Mouse (Mus musculus) heart, embryonic 13.5 days (tissue): ENCODE data around the gene Rbfox1. TPM values are rescaled to one million over a fixed set of nuclear protein-coding genes. Genes with fewer than 3 reads are reported as not detected.

Experiments used
- ATAC-seq: fragments of 200-750 bp; cut with Nextera tagmentation; 2 replicates; pipeline ENCODE4 v1.8.0; 2017; ENCODE audit warnings: moderate TSS enrichment; ENCODE audit not compliant: insufficient number of reproducible peaks, low FRiP score, low TSS enrichment; ENCODE audit errors: extremely low read depth
- H3K27ac ChIP-seq: fragments of 300-500 bp; sonication (generic); replicated peaks from 2 replicates; pipeline ENCODE4 v1.5.1; 2015; ENCODE audit warnings: moderate library complexity, mild to moderate bottlenecking, inconsistent platforms
- H3K27me3 ChIP-seq: fragments of 300-500 bp; sonication (generic); replicated peaks from 2 replicates; pipeline ENCODE4 v1.6.1; 2015; ENCODE audit warnings: mild to moderate bottlenecking, inconsistent platforms
- H3K36me3 ChIP-seq: fragments of 300-500 bp; sonication (generic); 2 replicates; pipeline ENCODE4 v1.6.1; 2015; ENCODE audit warnings: mild to moderate bottlenecking, inconsistent platforms
- H3K4me1 ChIP-seq: fragments of 300-500 bp; sonication (generic); 2 replicates; pipeline ENCODE4 v1.6.1; 2015; ENCODE audit warnings: inconsistent platforms
- H3K4me2 ChIP-seq: fragments of 300-500 bp; sonication (generic); 2 replicates; pipeline ENCODE4 v1.6.1; 2015; ENCODE audit warnings: inconsistent platforms, mild to moderate bottlenecking, moderate library complexity
- H3K4me3 ChIP-seq: fragments of 300-500 bp; sonication (generic); 2 replicates; pipeline ENCODE4 v1.5.1; 2015; ENCODE audit warnings: moderate library complexity, mild to moderate bottlenecking, inconsistent platforms
- H3K9ac ChIP-seq: fragments of 300-500 bp; sonication (generic); 2 replicates; pipeline ENCODE4 v1.6.1; 2015; ENCODE audit warnings: inconsistent platforms, mild to moderate bottlenecking, moderate library complexity
- H3K9me3 ChIP-seq: fragments of 300-500 bp; sonication (generic); 2 replicates; pipeline ENCODE4 v1.6.1; 2016; ENCODE audit warnings: inconsistent platforms
- WGBS: fragments of 180-500 bp; shearing (Covaris S2); methylation state at CpG from one replicate; pipeline ENCODE4 v1.1.7; 2015; ENCODE audit warnings: mixed read lengths; 5-methylcytosine and 5-hydroxymethylcytosine counted together
- polyA plus RNA-seq: library from polyadenylated mRNA; unstranded; fragments of >200 nt; fragmentation: Nextera tagmentation; extraction: Ambion mirVana; gene quantifications from 2 replicates; pipeline ENCODE4 v1.2.1, GENCODE M21; 2015

Gene Rbfox1
- polyA plus RNA-seq, 1 experiment from 2014 or later, result 2.8 TPM

DNA sequence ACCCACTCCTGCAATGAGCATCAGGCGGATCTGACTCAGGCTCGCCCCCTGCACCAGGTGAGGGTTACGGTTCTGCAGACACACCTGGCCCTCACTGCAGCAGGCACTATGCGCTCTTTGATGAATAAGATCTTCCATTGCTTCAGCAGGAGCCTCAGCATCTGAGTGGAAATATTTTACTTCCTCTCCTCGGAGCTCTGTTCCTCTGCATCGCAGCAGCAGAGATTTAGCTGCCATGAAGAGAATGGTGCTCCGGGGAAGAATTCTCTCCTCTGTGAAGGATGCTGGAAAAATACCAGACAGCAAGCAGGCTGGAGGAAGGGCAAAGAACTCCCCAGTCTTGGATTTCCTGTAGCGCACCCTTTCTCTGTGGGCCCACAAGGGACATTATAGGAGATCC, 833.9 kb downstream of the Rbfox1 start:
- Histone ChIP-seq H3K9ac (no peak overlapping the region), H3K9me3 (no peaks in the 10 kb centered on the region), H3K4me2 (no peak overlapping the region), H3K4me1 (peaks cover 2% of the 10 kb centered on the region; the same call in 1 of the 2 replicates), H3K4me3 (no peak overlapping the region), H3K36me3 (no peaks in the 10 kb centered on the region), H3K27ac (no peak overlapping the region), H3K27me3 (no peaks in the 10 kb centered on the region)
- 53% methylated on average over 8 of the region's 8 CpGs for WGBS
- no peak for ATAC-seq

DNA sequence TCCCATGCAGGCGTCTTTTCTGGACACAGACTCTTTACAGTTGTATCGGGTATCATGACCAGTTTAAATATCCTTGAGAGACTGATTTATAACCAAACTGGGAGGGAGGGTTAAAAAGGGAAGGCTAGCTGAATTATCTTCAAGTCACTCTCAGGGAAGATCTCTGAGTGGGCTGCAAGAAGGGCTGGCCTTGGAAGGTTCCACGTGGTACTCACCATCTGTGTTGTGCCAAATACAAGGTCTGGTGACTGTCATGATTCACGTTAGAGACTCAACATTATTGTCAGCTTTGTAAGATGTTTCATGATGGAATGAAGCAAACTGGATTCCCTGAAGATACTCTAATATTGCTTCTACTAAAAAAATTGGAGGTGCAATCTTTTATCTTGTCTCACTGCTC, 847.5 kb downstream of the Rbfox1 start:
- Histone ChIP-seq H3K9ac (no peak overlapping the region), H3K27me3 (no peaks in the 10 kb centered on the region), H3K9me3 (no peaks in the 10 kb centered on the region), H3K4me1 (no peaks in the 10 kb centered on the region), H3K27ac (no peak overlapping the region), H3K4me2 (no peak overlapping the region), H3K36me3 (no peaks in the 10 kb centered on the region), H3K4me3 (no peak overlapping the region)
- 59% methylated on average over 4 of the region's 4 CpGs for WGBS
- ATAC-seq, result no peak

DNA sequence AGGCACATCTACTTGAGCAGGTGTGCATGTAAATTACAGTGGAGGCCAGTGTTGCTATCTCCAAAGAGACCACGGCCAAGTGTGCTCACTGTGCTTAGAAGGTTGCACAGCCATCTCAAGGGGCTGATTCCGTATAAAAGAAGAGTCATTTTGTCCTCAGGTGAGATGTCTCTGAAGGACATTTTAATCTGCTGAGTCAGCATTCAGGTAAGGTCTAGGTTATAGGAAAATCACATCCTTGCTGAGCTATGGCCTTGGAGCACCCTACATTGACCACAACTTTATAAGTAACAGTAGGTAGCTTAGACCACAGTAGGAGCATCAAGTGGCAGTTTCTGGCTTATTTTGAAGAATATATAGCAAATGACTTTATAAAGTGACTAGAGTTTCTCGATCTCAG, 848.3 kb downstream of the Rbfox1 start:
- no peak for ATAC-seq
- 75% methylated on average over 3 of the region's 3 CpGs for WGBS
- H3K9ac ChIP-seq, result no peak overlapping the region

DNA sequence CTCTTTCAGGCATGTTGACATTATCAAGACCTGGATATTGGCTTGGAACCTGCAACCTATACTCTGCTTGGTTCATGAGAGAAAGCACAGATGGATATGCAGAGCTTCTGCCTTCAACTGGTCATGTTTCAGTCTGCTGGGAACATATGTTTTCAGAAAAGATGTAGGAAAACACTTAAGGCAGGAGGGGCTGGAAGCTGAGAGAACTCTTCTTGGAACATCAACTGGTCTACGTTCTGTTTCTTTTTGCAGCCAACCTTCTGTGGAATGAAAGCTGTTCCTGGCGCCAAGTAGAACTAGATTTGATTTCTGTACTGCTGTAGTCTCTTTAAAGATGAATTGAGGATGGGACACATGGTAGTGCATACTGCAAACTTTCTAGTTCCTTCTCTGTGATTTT, 851.4 kb downstream of the Rbfox1 start:
- 79% methylated on average over 2 of the region's 2 CpGs for WGBS
- H3K4me3 ChIP-seq, result no peak overlapping the region
- no peak overlapping the region for H3K27ac ChIP-seq
- H3K27me3 ChIP-seq, result no peaks in the 10 kb centered on the region
- H3K4me1 ChIP-seq, result no peaks in the 10 kb centered on the region
- no peak overlapping the region for H3K4me2 ChIP-seq
- no peak for ATAC-seq
- no peak overlapping the region for H3K9ac ChIP-seq
- no peaks in the 10 kb centered on the region for H3K9me3 ChIP-seq
- H3K36me3 ChIP-seq, result no peaks in the 10 kb centered on the region

More for the DNA sequence above, 848.3 kb downstream of the Rbfox1 start:
- no peak overlapping the region for H3K4me2 ChIP-seq
- no peaks in the 10 kb centered on the region for H3K36me3 ChIP-seq
- no peak overlapping the region for H3K4me3 ChIP-seq
- H3K9me3 ChIP-seq, result no peaks in the 10 kb centered on the region
- no peaks in the 10 kb centered on the region for H3K27me3 ChIP-seq
- no peak overlapping the region for H3K27ac ChIP-seq
- H3K4me1 ChIP-seq, result no peaks in the 10 kb centered on the region

DNA sequence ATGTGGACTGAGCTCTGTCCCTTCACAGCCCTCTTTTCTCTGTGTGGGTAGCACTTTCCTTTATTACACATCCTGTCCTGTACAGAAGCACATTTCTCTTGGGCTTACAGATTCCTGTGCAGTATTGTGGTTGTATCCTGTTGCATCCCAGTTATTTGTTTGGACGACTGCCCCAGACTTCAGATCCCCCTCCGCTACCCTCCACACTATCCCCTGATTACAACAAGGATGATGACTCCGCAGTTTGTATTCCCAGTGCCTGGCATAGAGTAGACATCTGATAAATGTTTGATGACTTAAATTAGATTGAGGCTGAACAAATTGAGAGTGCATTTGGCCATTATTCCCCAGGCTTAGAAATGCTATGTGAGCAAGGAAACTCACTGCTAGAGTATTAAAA, 851.8 kb downstream of the Rbfox1 start:
- Histone ChIP-seq H3K27ac (no peak overlapping the region), H3K27me3 (no peaks in the 10 kb centered on the region), H3K4me2 (no peak overlapping the region), H3K4me1 (no peaks in the 10 kb centered on the region), H3K9me3 (no peaks in the 10 kb centered on the region), H3K4me3 (no peak overlapping the region), H3K36me3 (no peaks in the 10 kb centered on the region), H3K9ac (no peak overlapping the region)
- no peak for ATAC-seq
- WGBS, result 64% methylated on average over 3 of the region's 3 CpGs

DNA sequence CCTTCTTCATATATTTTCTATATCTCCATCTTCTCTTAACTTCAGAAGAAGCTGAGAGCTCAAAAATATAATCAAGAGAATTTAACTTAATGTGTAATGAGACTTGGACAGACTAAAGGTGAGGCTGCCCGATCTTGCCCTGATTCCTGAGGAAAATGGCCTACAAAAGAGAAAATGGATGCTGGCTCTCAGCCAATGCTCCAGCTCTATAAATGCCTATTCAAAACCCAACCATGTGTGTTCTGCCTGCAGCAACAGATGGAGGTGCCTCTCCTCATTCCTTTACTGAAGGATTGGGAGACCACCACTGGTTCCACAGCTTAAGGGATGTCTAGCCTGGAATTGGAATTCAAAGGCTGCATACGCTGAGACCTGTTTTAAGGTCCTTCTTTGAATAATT, 861.0 kb downstream of the Rbfox1 start:
- ATAC-seq, result no peak
- no peaks in the 10 kb centered on the region for H3K27me3 ChIP-seq
- H3K9ac ChIP-seq, result no peak overlapping the region
- 85% methylated on average over 2 of the region's 2 CpGs for whole genome bisulfite sequencing
- no peaks in the 10 kb centered on the region for H3K4me1 ChIP-seq
- no peaks in the 10 kb centered on the region for H3K36me3 ChIP-seq
- no peak overlapping the region for H3K4me2 ChIP-seq
- H3K27ac ChIP-seq, result no peak overlapping the region
- no peak overlapping the region for H3K4me3 ChIP-seq
- H3K9me3 ChIP-seq, result no peaks in the 10 kb centered on the region

DNA sequence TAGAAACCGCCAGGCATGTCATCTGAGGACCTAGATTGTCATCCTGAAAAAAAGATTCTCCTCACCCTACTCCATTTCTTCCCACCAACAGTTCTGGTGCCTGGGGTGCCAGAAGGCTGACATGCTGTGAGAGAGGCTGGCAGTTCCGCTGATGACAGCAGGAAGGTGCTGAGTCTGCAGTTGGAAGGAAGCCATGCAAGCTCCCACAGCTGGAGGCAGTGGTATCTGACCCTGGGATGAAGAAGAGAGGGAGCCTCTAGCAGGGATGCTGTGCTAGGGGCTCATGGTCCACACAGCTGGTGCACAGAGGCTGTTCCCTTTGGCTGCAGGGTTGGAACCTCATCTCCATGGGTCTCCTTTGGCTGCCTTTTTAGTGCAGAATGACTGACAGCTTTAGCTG, 865.3 kb downstream of the Rbfox1 start:
- H3K27me3 ChIP-seq, result no peaks in the 10 kb centered on the region
- no peak overlapping the region for H3K27ac ChIP-seq
- no peak overlapping the region for H3K4me2 ChIP-seq
- no peak for ATAC-seq
- 57% methylated on average over 2 of the region's 2 CpGs for WGBS
- no peak overlapping the region for H3K4me3 ChIP-seq
- H3K4me1 ChIP-seq, result no peaks in the 10 kb centered on the region
- H3K9me3 ChIP-seq, result no peaks in the 10 kb centered on the region
- H3K9ac ChIP-seq, result no peak overlapping the region
- H3K36me3 ChIP-seq, result no peaks in the 10 kb centered on the region

DNA sequence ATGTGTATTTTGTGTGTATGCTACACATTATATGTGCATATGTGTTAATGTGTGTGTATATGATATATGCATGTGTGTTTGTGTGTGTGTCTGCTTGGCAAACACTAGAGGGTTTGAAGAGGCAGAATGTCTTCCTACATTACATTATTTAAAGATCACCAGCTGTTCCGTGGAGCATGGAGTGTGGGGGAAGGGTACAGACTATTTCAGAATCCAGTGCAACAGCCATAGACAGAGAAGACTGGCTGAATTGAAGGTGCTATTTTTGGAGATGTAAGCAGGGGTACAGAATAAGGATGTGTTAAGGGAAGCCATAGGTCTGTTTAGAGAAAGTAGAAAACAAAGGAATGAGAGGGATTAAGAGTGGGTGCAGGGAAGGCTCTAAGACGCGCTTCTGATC, 869.7 kb downstream of the Rbfox1 start:
- 69% methylated on average over 3 of the region's 3 CpGs for WGBS
- H3K27ac ChIP-seq, result no peak overlapping the region
- no peak overlapping the region for H3K4me3 ChIP-seq
- no peaks in the 10 kb centered on the region for H3K4me1 ChIP-seq
- no peaks in the 10 kb centered on the region for H3K36me3 ChIP-seq
- no peaks in the 10 kb centered on the region for H3K9me3 ChIP-seq
- H3K9ac ChIP-seq, result no peak overlapping the region
- no peaks in the 10 kb centered on the region for H3K27me3 ChIP-seq
- no peak overlapping the region for H3K4me2 ChIP-seq
- no peak for ATAC-seq

DNA sequence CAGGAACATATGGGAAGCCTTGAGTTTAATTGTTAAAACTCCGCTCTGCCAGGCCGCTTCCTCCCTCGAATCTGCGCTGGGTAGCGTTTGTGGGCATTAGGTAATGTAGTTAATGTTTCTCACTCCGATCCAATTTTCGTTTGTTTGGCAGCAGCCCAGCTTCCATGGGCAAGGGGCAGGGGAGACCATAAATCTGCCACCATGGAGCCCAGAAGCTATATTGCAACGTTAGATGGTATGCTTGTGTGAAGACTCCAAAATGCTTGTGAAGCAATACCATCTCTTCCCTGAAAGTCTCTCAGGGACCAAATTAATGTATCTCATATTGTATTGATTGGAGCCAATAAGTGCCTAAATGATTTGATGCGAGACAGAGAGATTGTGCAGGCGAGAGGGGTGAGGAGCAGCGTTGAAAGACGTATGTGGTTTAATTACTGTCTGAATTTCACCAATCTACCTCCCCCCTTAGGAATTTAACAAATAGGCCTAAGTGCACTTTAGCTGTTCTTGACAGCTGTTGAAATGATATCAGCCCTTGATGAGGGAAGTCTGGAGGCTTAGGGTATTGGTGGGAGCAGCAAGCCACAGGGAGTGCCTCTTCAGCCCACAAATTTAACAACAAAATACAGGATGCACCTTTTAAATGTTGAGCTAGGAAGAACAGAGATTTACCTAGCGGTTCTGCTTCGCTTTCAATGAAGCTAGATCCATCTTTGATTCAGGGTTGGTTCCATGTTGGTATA, 884.5 kb downstream of the Rbfox1 start:
- H3K9ac ChIP-seq, result no peak overlapping the region
- H3K27me3 ChIP-seq, result no peaks in the 10 kb centered on the region
- ATAC-seq, result no peak
- H3K9me3 ChIP-seq, result no peaks in the 10 kb centered on the region
- no peak overlapping the region for H3K4me3 ChIP-seq
- WGBS, result 64% methylated on average over 14 of the region's 14 CpGs
- no peak overlapping the region for H3K4me2 ChIP-seq
- no peaks in the 10 kb centered on the region for H3K36me3 ChIP-seq
- H3K4me1 ChIP-seq, result no peaks in the 10 kb centered on the region
- no peak overlapping the region for H3K27ac ChIP-seq

DNA sequence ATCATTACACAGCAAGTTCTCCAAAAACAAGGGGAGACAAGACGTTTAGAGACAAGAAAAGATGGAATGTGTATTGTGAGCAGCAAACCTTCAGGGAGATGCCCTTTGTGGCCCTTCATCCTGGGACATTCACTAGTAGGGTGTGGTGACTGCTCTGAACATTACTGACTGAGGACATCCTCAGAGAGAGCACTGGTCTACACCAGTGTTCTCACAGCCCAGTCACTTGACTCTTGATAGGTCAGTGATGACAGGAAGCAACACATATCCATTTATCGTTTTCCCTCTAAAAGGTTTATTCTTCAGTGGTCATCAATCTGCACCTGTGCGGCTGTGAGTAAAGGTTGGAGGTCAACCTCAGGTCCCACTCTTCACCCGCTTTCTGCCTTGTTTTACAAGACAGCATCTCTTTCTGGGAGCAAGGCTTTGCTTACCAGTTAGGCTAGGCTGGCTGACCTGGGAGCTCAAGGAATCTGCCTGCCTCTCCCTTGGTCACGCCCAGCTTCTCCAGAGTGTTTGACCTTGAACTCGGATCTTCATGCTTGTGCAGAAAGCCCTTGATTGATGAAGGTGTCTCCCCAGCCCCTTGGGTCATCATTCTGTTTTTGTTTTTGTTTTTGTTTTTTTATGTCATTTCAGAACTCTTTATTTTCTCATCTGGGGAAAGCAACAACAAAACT, 892.5 kb downstream of the Rbfox1 start:
- Histone ChIP-seq H3K9me3 (no peaks in the 10 kb centered on the region), H3K27ac (no peak overlapping the region), H3K4me1 (no peaks in the 10 kb centered on the region), H3K36me3 (no peaks in the 10 kb centered on the region), H3K4me2 (no peak overlapping the region), H3K9ac (no peak overlapping the region), H3K4me3 (no peak overlapping the region), H3K27me3 (no peaks in the 10 kb centered on the region)
- 69% methylated on average over 6 of the region's 6 CpGs for WGBS
- ATAC-seq, result no peak

DNA sequence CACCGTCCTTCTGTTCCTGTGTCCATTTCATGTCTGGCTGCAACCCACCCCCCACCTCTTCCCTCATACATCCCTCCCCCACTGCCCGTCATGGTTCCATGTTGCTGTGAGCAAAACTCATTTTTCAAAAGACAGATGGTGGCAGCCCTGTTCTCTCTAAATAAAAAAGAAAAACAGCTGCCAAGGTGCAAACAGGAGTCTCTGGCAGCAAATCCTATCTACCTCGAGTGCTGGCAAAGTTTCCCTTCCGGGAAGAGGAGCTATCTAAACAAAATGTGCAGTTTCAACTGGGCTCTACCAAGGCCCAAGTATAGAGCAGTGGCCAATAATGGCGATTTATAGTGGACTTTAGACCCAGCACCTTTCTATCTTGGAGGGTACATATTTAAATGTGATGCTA, 899.0 kb downstream of the Rbfox1 start:
- no peak for ATAC-seq
- Histone ChIP-seq H3K9me3 (0 out of 2 replicates have a peak, but pooled peaks cover 3% of the 10 kb centered on the region), H3K4me3 (no peak overlapping the region), H3K27ac (no peak overlapping the region), H3K36me3 (no peaks in the 10 kb centered on the region), H3K4me1 (no peaks in the 10 kb centered on the region), H3K9ac (no peak overlapping the region), H3K27me3 (no peaks in the 10 kb centered on the region), H3K4me2 (no peak overlapping the region)
- 55% methylated on average over 5 of the region's 5 CpGs for WGBS

DNA sequence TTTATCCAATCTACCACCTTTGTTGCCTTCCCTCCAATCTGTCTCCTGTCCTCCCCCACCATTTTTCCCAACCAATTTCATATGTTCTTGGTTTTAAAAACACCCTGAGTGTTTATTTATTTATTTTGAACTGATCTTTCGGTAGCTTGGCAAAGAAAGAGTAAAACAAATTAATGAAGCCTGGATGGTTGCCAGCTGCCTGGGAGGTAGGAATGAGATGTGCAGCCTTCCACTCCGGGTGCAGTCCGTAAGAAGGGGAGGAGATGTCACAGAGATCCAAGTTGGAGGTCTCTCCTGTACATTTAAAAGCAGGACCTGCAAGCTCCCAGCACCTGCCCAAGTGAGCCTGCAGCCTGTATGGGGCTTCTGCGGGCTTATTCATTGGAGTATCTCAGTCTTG, 899.9 kb downstream of the Rbfox1 start:
- Histone ChIP-seq H3K4me1 (no peaks in the 10 kb centered on the region), H3K27me3 (no peaks in the 10 kb centered on the region), H3K9me3 (0 out of 2 replicates have a peak, but pooled peaks cover 3% of the 10 kb centered on the region), H3K9ac (no peak overlapping the region), H3K4me2 (no peak overlapping the region), H3K36me3 (no peaks in the 10 kb centered on the region), H3K4me3 (no peak overlapping the region), H3K27ac (no peak overlapping the region)
- ATAC-seq, result no peak
- 55% methylated on average over 4 of the region's 4 CpGs for WGBS
